Mouse (Mus musculus): Measurements from ENCODE around the gene Lpar1. TPM values are rescaled to one million over a fixed set of nuclear protein-coding genes. Genes with fewer than 3 reads are reported as not detected.
A peak's percentile ranks its signal among the peaks of the same experiment; 100 is the strongest.

Lpar1 gene
- 10 to 100 TPM in 1 of 2 experiments, 1 to 10 TPM in 1; 9.4 to 10.9 TPM for total RNA-seq (2021)

DNA sequence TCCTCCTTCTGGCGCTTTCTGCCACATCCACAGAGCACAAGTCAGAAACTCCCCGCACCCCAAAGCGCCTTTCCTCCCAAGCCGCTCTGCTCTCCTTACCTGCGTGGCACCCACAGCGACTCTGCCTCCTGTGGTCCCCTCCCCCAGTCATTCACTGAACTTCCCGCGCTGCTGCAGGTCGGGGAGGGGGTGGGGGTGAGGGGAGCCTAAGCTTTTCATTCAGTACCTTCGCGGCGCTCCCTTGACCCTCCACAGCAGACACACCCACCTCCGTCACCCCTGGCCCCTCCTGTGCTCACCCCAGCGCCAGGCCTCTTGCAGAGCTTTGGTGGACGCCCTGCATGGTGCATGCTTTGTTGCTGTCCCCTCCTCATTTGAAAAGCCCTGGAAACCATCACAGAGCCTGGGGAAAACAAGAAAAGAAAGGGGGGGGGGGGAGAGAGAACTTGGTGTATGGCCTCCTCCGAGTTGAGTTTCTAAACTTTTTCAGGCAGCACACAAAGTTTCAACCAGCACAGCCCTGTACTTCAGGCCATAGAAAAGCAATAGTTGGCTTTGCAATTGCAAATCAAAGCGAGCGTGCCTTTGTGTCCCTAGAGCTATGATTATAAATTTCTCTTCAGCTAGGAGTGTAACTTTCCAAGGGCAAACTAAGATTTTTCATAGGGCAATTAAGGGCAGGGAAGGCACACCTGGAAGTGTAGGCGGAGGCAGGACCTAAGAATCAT lies at the start of gene Lpar1:
Lpar1 (minus strand) TSS at position 268 of the 728 bp plus-strand sequence.
- DNase-seq: peak; percentile 25 to 27
- intact Hi-C loops (cut with DNase I): loop anchor here (2.0 to 5.0 kb wide), 3 partner anchors 136 to 283 kb away; no protein-coding TSS in a partner anchor

DNA sequence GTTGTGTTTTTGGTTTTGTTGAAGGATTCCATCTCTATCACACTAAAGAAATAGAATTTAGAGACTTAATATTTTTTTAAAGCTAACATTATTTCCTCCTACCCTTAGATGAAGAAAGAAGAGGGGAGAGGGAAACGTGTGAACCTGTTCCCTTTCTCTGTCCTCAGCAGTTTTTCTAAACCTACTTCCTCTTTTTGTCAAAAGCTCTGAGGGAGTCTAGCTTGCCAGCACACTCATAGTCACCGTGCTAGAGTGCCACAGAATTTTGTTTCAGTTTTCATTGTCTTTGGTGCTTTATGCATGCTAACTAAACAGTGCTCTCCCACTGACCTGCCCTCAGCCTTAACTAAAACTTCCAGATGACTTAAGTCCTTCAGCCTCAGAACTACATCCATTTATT lies 32.2 kb upstream of the Lpar1 start:
- intact Hi-C loops (cut with DNase I): no loop called here
- DNase-seq: no peak

DNA sequence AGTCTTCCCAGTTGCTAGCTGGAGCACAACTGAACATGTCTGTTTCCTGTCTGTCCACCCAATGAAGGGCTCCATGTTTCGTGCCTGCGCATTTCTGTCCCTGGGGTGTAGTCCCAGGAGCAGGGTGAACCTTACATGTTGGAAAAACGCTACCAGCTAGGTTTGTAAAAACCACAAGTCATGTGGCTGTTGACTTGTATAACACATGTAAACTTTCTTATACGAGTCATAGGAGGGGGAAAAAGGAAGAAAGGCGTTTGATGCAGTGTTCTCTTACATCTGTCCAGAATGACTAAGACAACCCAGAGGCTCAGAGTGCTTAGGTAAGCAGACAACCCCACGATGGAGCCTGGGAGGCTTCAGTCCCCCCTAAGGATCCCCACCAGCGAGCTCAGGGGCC lies 27.5 kb upstream of the Lpar1 start:
- intact Hi-C loops (cut with DNase I): no loop called here
- DNase-seq: no peak

DNA sequence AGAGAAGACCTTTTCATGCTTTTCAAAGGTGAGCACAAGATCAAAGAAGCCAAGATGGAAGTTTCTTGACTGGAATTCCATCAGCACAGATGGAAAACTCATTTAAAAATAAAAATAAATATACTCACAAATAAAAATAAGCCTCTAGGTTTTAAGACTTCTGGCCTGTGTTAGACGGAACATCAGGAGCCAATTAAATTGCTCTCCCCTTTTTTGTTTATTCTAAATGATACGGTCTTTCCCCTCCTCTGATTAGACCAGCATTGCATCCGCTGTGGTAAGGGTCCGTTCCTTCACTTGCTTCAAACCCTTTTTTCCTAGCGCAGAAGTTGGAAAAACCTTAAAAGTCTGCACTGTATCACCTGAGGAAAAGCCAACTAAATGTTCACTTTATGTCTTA lies 26.8 kb upstream of the Lpar1 start:
- intact Hi-C loops (cut with DNase I): no loop called here
- no peak for DNase-seq

DNA sequence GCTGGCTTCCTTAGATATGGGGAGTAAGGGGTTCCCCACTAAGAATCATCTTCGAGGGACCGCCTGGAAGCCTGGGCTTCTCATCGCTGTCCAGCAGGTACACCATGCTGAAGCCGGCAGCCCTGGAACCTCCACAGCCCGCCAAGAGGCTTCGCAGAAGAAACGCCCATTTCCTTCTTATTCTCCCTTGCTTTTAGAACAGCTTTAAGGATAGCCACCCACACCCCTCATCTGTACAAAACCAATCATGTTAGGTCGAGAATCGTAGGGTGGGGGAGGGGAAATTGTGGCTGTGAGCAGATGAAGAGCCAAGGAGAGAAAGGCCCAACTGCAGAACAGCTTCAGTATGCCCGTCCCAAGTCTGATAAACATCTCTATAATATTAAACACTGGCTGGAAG lies 26.4 kb upstream of the Lpar1 start:
- intact Hi-C loops (cut with DNase I): no loop called here
- no peak for DNase-seq

DNA sequence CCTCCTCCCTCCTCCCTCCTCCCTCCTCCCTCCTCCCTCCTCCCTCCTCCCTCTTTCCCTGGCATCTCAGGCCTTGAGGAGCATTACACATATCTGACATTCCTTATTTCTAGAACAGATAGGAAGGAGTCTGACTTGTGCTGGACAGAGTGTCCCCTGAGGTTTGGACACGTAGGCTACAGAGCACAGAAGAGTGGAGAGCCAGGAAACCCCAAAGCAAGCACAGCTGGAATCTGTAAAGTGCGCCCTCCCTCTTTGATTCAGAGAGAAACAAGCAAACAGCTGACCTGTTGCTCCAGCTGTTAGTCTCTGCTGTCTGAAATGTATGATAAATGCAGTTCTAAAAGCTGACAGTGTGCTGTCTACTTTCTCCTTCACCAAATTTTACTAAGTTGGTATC lies 24.8 kb upstream of the Lpar1 start:
- peak in 1 of 2 experiments; percentile 25 for DNase-seq

DNA sequence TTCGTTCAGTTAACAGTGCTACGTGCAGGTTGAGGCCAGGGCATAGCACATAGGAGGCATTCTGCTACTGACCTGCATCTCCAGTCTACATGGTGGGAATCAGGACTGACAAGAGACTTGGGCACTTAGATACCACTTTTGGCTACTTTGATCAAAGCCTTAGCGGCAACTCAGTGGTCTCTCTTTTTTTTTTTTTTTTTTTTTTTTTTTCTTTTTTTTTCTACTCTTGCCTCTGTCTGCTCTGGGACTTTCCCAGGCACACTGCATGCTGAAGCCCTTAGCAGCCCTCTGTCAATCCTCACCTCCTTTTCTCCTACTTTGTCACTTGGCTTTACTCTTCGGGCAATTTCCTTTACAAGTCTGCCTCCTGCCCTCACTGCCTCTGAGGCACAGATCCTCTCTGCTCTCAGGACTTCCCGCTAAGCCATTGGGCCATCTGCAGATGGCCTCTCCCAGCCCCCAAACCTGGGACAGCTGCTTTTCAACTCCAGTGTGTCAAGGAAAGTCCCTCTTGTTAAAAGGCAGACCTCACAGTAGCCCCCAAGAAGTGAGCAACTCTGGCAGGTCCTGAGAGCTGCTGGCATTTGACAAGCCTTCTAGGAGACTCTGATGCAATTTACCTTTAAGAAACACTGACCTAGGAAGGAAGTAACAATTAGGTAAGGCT lies 23.8 kb upstream of the Lpar1 start:
- DNase-seq: no peak
- intact Hi-C loops (cut with DNase I): no loop called here

More for the DNA sequence above, 24.8 kb upstream of the Lpar1 start:
- intact Hi-C loops (cut with DNase I): no loop called here

DNA sequence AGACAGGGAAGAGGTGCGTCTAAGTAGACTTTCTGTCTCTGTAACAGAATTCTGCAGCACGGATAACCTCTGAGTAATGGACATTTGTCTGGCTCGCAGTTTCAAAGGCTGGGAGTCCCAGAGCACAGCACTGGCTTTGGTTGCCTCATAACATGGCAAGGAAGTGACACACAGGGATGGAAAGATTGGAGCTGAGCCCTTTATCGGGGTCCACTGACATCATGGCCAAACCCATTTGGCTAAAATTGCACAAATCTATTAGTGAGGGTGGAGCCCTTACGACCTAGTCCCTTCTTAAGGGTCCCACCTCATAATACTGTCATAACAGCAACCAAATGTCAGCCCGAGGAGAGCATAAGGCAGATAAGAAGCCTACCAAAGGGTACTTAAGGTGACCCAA lies 22.1 kb upstream of the Lpar1 start:
- peak; percentile 26 to 51 for DNase-seq
- intact Hi-C loops (cut with DNase I): no loop called here

DNA sequence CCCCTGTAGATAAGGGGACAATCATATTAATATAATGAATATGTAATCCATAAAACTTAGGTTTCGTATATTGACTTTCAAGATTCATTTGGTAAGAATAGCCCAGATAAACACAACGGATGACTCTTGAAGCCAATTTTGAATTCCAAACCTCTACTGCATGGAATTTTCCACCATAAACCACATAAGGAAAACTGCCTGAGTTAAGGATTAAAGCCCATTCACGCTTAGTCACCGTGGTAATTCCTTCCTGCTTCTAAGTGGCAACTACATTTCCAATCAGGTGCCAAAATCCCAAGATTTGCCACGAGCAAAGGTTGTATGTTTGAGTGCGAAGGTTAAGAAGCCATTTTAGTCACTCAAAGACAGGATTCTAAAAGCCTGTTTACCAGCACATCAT lies 20.3 kb upstream of the Lpar1 start:
- DNase-seq: no peak
- intact Hi-C loops (cut with DNase I): no loop called here

DNA sequence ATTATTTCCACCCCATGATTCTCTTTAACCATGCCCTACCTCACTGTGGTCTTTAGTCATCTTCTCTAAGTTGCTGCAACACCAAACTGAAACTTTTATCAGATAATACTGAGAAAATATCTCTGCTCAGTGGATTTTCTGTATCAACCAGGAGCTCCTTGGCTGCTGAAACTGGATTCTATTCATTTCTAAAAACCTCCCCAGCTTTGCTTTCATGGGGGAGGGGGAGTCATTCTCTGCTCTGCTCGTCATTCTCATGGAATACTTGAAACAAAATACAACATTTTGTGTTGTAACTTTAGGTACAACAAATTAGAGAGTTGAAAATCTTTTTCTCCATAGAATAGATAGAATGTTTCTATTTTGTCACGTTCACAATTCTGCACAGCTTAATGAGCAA lies 18.7 kb upstream of the Lpar1 start:
- DNase-seq: no peak
- intact Hi-C loops (cut with DNase I): no loop called here

DNA sequence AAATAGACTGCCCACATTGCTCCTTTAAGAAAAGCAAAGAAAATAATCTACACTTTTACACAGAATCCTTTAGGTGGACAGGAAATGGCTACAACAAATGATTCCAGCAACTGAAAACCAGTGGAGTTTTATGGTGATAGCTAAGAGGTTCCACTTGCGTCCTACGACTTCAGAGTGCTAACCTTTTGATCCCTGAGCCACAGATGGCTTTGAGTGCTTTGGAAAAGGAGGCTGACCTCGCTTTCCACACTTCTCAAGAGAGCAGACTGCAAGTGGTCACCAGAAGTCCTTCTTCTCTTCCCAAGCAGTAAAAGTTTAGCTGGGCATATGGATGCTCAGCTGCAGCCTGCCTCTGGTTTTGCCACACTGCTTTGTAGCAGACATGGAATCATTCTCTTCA lies 18.0 kb upstream of the Lpar1 start:
- intact Hi-C loops (cut with DNase I): no loop called here
- no peak for DNase-seq

DNA sequence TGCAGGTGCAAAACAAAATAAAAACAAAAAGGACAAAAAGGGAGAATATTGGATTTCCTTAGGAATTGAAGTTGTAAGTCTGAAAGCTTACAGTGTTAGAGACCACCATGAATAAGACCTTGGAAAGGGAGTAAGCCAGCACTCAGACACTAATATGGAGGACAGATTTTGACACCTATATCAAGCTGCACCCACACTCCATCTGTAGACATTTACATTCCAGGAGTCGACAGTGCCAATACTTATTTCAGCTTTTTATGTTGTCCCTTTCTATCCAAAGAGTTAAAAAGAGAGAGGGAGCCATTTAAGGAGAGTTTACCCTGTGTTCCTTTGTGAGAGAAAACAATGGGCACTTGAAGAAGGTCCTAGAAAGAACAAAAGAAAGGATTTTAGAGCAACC lies 17.5 kb upstream of the Lpar1 start:
- intact Hi-C loops (cut with DNase I): no loop called here
- no peak for DNase-seq

DNA sequence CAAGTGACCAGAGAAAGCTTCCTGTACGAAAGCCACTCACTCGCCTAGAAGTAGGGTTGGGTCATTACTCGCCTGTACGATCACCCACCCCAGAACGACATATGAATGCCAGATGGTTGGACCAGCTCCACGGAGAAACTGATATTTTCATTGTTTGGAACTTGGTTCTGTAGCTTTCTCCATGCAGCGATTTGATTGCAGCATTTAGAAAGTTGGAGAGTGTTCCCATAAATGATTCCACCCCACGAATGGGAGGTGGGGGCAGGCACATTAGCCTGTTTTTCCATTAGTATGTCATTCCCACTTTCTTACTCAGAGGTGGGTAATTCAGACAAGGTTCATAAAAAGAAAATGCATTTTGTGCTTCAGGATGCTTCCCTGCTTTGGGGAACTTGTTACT lies 14.8 kb upstream of the Lpar1 start:
- intact Hi-C loops (cut with DNase I): no loop called here
- DNase-seq: peak; percentile 23 to 36

DNA sequence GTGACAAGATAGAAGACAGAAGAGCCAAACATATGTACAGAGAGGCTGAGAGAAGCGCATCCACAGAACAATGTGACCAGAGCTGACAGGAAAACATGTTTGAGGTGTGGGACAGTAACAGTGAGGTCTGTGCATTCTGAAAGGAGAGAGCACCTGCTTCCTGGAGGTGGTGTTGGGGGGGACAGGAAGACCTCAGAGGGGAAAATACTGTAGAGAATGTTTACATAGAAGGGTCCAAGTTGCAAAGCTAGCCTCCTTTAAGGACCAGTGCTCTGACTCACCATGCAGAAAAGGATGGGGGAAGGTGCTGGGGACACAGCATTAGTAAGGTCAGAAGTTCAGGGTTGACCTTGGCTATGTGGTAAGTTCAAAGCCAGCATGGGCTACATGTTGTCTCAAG lies 9.1 kb upstream of the Lpar1 start:
- no peak for DNase-seq
- intact Hi-C loops (cut with DNase I): no loop called here

DNA sequence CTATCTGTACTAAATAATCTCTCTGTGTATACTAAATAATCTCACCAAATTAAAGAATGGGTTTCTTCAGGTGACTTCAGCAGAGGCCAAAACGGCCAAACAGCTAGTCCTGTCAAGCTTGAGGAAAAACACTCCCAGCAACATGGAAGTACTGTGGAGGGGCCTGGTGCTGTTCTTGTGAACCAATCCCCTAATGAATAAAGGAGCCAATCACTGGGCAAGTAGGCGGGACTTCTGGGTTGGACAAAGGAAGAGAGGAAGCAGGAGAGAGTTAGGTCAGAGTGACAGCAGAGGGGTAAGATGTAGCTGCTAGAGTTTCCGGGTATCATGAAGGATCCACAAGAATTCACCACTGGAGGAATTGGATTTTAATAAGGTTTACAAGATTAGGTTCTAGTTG lies 3.3 kb upstream of the Lpar1 start:
- intact Hi-C loops (cut with DNase I): no loop called here
- no peak for DNase-seq

DNA sequence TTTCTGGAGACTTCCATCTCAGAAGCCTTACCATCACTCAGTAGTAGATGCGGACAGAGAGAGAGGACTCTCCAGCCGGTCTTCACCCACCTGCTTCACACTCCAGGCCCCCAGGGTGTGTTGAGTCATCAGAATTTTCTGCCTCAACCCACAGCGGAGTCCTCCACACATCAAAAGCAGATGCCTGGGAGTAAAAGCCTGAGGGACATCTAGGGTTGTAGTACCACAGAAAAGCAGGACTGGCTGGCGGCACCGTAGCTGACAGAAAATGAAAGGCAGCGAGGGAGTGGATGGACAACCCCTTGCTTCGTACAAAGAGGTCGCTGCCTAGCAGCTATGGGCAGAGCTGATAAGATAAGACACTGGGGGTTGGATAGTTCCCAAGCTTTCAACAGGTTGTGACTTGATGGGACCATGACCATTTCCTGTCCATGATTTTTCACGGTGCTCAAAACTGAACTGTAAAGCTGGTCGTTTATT lies 701 bp upstream of the Lpar1 start:
- intact Hi-C loops (cut with DNase I): loop anchor here (5.0 kb wide), 1 partner anchor 137 kb away; no protein-coding TSS in a partner anchor
- no peak for DNase-seq

DNA sequence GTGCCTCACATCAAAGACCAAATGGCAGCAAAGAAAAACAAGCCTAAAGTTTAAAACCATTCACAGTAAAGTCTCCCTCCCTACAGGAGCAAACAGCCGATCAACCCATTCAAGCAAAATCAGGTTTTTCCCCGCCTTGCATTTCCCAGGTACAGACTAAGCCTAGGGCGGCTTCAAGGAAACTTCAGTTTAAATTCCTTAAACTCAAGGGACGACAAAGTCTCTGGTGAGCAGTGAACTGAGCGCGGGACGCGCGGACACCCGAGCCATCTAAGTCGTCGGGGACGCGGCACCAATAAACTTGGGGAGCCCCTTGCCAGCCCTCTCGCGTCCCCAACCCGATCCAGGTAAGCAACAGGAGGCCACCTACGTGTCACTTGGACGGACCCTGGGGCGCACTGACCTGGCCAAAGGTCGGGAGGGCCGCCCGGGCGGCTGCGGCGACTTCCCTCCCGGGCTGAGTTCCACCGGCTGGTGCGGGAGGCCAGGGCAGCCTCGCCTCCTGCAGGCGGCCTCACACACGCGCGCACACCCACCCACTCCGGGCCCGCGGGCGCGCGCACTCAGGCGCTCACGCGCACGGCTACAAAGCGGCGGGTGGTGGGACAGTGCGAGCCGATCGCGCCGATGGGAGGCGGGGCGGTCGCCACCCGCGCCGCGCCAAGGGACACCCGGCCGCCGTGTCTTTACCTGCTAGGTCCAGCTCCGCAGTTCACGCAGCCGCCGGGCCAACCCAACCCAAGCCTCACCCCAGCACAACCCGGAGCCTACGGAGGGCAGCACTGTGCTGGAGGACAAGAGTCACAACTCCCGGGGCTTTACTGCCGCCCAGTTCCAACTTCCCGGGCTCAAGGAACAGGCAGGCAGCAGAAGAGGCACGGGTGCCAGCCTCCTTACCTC lies 717 bp downstream of the Lpar1 start:
- intact Hi-C loops (cut with DNase I): loop anchor here (2.0 to 5.0 kb wide), 3 partner anchors 136 to 282 kb away; no protein-coding TSS in a partner anchor
- peak; percentile 73 to 81 for DNase-seq

DNA sequence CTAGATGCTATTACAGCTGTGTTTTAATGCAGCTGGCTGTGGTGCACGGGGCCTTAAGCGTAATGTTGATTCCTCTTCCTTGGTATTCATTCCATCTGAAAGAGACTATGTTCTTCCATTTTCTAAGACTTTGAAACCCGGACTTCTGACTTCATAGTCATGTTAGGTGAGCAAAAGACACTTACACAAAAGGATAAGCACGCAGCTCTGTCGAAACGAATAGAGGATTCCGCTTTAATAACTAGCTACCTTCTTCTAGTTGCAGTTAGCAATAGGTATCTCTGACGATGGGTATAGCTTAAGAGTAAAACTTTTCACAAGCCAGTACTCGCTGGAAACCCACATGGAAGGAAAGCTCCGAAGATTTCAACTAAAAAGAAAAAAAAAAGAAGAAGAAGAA lies 1.5 kb downstream of the Lpar1 start:
- peak in 1 of 2 experiments; percentile 19 for DNase-seq
- intact Hi-C loops (cut with DNase I): loop anchor here (2.0 to 5.0 kb wide), 3 partner anchors 135 to 281 kb away; no protein-coding TSS in a partner anchor

DNA sequence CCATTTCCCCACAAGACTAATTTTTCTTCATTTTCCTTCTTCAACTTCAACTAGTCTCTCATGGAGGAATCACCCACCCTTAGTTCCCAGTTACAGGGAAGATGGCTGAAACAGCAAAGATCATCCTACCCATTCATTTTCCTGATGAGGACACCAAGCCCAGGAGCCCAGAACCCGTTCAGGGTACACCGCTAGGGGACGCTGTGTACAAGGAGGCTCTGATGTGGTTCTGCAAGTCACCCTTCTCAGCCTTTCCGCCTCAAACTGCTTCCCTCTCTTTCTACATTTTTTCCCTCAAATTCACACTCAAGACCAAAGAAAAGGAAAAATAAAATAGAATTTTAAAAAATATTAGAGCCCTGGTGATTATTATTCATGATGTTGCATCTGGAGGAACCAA lies 1.9 kb downstream of the Lpar1 start:
- peak; percentile 81 to 82 for DNase-seq
- intact Hi-C loops (cut with DNase I): loop anchor here (2.0 to 5.0 kb wide), 3 partner anchors 135 to 281 kb away; no protein-coding TSS in a partner anchor

DNA sequence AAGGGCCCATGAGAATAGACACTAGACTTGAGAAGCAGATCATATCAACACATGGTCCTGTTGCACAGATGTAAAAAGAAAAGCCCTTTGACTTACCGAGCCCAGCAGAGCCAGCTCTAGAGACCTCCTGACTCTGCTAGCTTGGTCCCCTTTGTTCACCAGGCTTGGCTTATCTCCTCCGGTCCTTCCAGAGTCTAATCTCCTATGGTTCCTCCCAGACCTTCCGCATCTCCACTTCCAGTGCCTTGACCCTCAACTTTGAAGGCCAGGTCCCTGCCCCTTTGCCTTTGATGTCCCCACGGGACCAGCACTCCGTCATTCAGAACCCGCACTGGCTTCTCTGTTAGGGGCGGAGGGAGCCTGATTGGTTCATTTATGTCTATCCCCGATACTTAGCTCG lies 6.0 kb downstream of the Lpar1 start:
- DNase-seq: no peak
- intact Hi-C loops (cut with DNase I): no loop called here

DNA sequence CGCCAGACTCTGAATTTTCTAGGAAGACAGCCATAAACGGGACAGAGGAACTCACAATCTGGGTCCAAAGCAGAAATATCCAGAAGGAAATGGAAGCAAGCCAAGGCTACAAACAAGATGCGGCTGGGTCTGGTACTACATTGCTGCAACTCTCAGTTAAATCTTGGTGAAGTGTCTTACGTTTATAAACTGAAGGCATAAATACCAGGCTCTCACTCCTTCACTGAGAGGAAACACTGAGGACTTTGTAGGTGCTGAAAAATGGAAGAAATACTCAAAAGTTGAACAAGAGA lies 6.5 kb downstream of the Lpar1 start:
- intact Hi-C loops (cut with DNase I): no loop called here
- DNase-seq: no peak

Measured in heart, postnatal 36 days (tissue).